Mouse (Mus musculus): ENCODE data around the gene Ddi2. TPM values are rescaled to one million over a fixed set of nuclear protein-coding genes. Genes with fewer than 3 reads are reported as not detected.

The Ddi2 gene
- total and polyA plus RNA-seq, 3 experiments: 22.1 to 78.4 (median 38.5) TPM

Other genes starting within 250 kb of the Ddi2 start
- gene Spen, start 184.8 kb downstream of the Ddi2 start, total RNA-seq (2021): 10 to 100 TPM; 37.8 to 55.3 TPM
- gene Spen, start 184.8 kb downstream of the Ddi2 start, polyA plus RNA-seq (2012; rRNA removed): 63.9 and 76.4 TPM in 2 replicates
- 10 to 100 TPM in 1 of 2 experiments, 1 to 10 TPM in 1; 9.0 to 23.0 TPM for gene Fblim1, start 117.3 kb downstream of the Ddi2 start, total RNA-seq (2021)
- 10.4 and 12.8 TPM in 2 replicates for gene Fblim1, start 117.3 kb downstream of the Ddi2 start, polyA plus RNA-seq (2012; rRNA removed)
- gene Tmem82, start 104.8 kb downstream of the Ddi2 start, total RNA-seq (2021): 1 to 10 TPM in 1 of 2 experiments, under 1 TPM in 1; 0.93 to 1.6 TPM
- 2.8 TPM in 2 replicates for gene Tmem82, start 104.8 kb downstream of the Ddi2 start, polyA plus RNA-seq (2012; rRNA removed)
- gene Slc25a34, start 99.6 kb downstream of the Ddi2 start, total RNA-seq (2021): 10 to 100 TPM in 1 of 2 experiments, 1 to 10 TPM in 1; 9.2 to 14.2 TPM
- 4.3 and 5.7 TPM in 2 replicates for gene Slc25a34, start 99.6 kb downstream of the Ddi2 start, polyA plus RNA-seq (2012; rRNA removed)
- gene Plekhm2, start 58.5 kb downstream of the Ddi2 start, total RNA-seq (2021): 10 to 100 TPM; 47.8 to 73.2 TPM
- gene Plekhm2, start 58.5 kb downstream of the Ddi2 start, polyA plus RNA-seq (2012; rRNA removed): 63.1 and 63.4 TPM in 2 replicates
- gene Rsc1a1, start 37.8 kb downstream of the Ddi2 start, total RNA-seq (2021): not detected
- 4.3 and 6.8 TPM in 2 replicates for gene Rsc1a1, start 37.8 kb downstream of the Ddi2 start, polyA plus RNA-seq (2012; rRNA removed)
- gene Agmat, start 23.3 kb upstream of the Ddi2 start, total RNA-seq (2021): 10 to 100 TPM; 25.7 to 59.4 TPM
- 5.8 and 9.2 TPM in 2 replicates for gene Agmat, start 23.3 kb upstream of the Ddi2 start, polyA plus RNA-seq (2012; rRNA removed)
- gene Dnajc16, start 67.5 kb upstream of the Ddi2 start, total RNA-seq (2021): 10 to 100 TPM; 21.3 to 29.6 TPM
- 13.2 and 14.4 TPM in 2 replicates for gene Dnajc16, start 67.5 kb upstream of the Ddi2 start, polyA plus RNA-seq (2012; rRNA removed)
- 10 to 100 TPM; 18.2 to 22.0 TPM for gene Casp9, start 70.2 kb upstream of the Ddi2 start, total RNA-seq (2021)
- 16.6 and 19.3 TPM in 2 replicates for gene Casp9, start 70.2 kb upstream of the Ddi2 start, polyA plus RNA-seq (2012; rRNA removed)
- gene Cela2a, start 102.7 kb upstream of the Ddi2 start, total RNA-seq (2021): not detected
- gene Cela2a, start 102.7 kb upstream of the Ddi2 start, polyA plus RNA-seq (2012; rRNA removed): 0.25 and 0.59 TPM in 2 replicates
- not detected for gene Ctrc, start 122.9 kb upstream of the Ddi2 start, total RNA-seq (2021)
- gene Ctrc, start 122.9 kb upstream of the Ddi2 start, polyA plus RNA-seq (2012; rRNA removed): not detected in 2 replicates
- 10 to 100 TPM; 26.9 to 30.7 TPM for gene Efhd2, start 151.5 kb upstream of the Ddi2 start, total RNA-seq (2021)
- 61.4 and 62.8 TPM in 2 replicates for gene Efhd2, start 151.5 kb upstream of the Ddi2 start, polyA plus RNA-seq (2012; rRNA removed)

Measured in adrenal gland, adult 2 months (tissue).